Mouse (Mus musculus) midbrain, embryonic 13.5 days (tissue): ENCODE data around the gene Tmed1. TPM values are rescaled to one million over a fixed set of nuclear protein-coding genes. Genes with fewer than 3 reads are reported as not detected.

Experiments used
- ATAC-seq: fragments of 200-750 bp; cut with Nextera tagmentation; 2 replicates; pipeline ENCODE4 v1.8.0; 2017; ENCODE audit warnings: mild to moderate bottlenecking, moderate TSS enrichment, moderate library complexity
- H3K27ac ChIP-seq: fragments of 300-500 bp; sonication (generic); 2 replicates; pipeline ENCODE4 v1.5.1; 2015; ENCODE audit warnings: inconsistent platforms, mild to moderate bottlenecking, moderate library complexity
- H3K27me3 ChIP-seq: fragments of 300-500 bp; sonication (generic); 2 replicates; pipeline ENCODE4 v1.6.1; 2015; ENCODE audit warnings: mild to moderate bottlenecking, inconsistent platforms
- H3K36me3 ChIP-seq: fragments of 300-500 bp; sonication (generic); 2 replicates; pipeline ENCODE4 v1.6.1; 2015; ENCODE audit warnings: mild to moderate bottlenecking, inconsistent platforms
- H3K4me1 ChIP-seq: fragments of 300-500 bp; sonication (generic); replicated peaks from 2 replicates; pipeline ENCODE4 v1.6.1; 2015; ENCODE audit warnings: inconsistent platforms
- H3K4me2 ChIP-seq: fragments of 300-500 bp; sonication (generic); replicated peaks from 2 replicates; pipeline ENCODE4 v1.6.1; 2015; ENCODE audit warnings: moderate library complexity, mild to moderate bottlenecking, inconsistent platforms
- H3K4me3 ChIP-seq: fragments of 300-500 bp; sonication (generic); replicated peaks from 2 replicates; pipeline ENCODE4 v1.5.1; 2015; ENCODE audit warnings: mild to moderate bottlenecking, inconsistent platforms
- H3K9ac ChIP-seq: fragments of 300-500 bp; sonication (generic); replicated peaks from 2 replicates; pipeline ENCODE4 v1.6.1; 2015; ENCODE audit warnings: mild to moderate bottlenecking, inconsistent platforms
- H3K9me3 ChIP-seq: fragments of 300-500 bp; sonication (generic); 2 replicates; pipeline ENCODE4 v1.6.1; 2016; ENCODE audit warnings: mild to moderate bottlenecking, inconsistent platforms
- WGBS: fragments of 180-500 bp; shearing (Covaris S2); methylation state at CpG from one replicate; pipeline ENCODE4 v1.1.7; 2015; 5-methylcytosine and 5-hydroxymethylcytosine counted together
- microRNA-seq: library from miRNA; unstranded; fragments of <30 nt; microRNA quantifications from one replicate; pipeline ENCODE4, GENCODE M21; 2016
- polyA plus RNA-seq: library from polyadenylated mRNA; unstranded; fragments of >200 nt; fragmentation: Nextera tagmentation; extraction: Ambion mirVana; gene quantifications from 2 replicates; pipeline ENCODE4 v1.2.1, GENCODE M21; 2015

Gene Tmed1
- polyA plus RNA-seq, 1 experiment from 2014 or later: 57.2 TPM

- 93% methylated on average over 3 of the region's 3 CpGs for WGBS
- Histone ChIP-seq H3K4me1 (no peaks in the 10 kb centered on the region), H3K9me3 (no peaks in the 10 kb centered on the region), H3K9ac (no peak overlapping the region), H3K4me2 (no peak overlapping the region), H3K27me3 (no peaks in the 10 kb centered on the region), H3K27ac (no peak overlapping the region), H3K4me3 (no peak overlapping the region), H3K36me3 (peaks cover 51% of the 10 kb centered on the region)
- no peak for ATAC-seq
Observed at GRCm38 (mm10) chr9:21463766-21464564, 46.1 kb downstream of the Tmed1 start.

- H3K27ac ChIP-seq: no peak overlapping the region
- H3K9ac ChIP-seq: no peak overlapping the region
- no peak for ATAC-seq
- H3K4me1 ChIP-seq: no peaks in the 10 kb centered on the region
- H3K27me3 ChIP-seq: no peaks in the 10 kb centered on the region
- 83% methylated on average over 5 of the region's 5 CpGs for WGBS
- H3K9me3 ChIP-seq: no peaks in the 10 kb centered on the region
- no peak overlapping the region for H3K4me2 ChIP-seq
- no peak overlapping the region for H3K4me3 ChIP-seq
- peaks cover 51% of the 10 kb centered on the region for H3K36me3 ChIP-seq
Observed at GRCm38 (mm10) chr9:21463138-21463590, 46.9 kb downstream of the Tmed1 start.

- H3K27me3 ChIP-seq: no peaks in the 10 kb centered on the region
- H3K9me3 ChIP-seq: no peaks in the 10 kb centered on the region
- 95% methylated on average over 3 of the region's 3 CpGs for WGBS
- no peak overlapping the region for H3K27ac ChIP-seq
- no peak for ATAC-seq
- H3K4me2 ChIP-seq: no peak overlapping the region
- H3K4me1 ChIP-seq: 0 out of 2 replicates have a peak, but pooled peaks cover 3% of the 10 kb centered on the region
- no peak overlapping the region for H3K9ac ChIP-seq
- peaks cover 30% of the 10 kb centered on the region for H3K36me3 ChIP-seq
- no peak overlapping the region for H3K4me3 ChIP-seq
Observed at GRCm38 (mm10) chr9:21460400-21460940, 49.6 kb downstream of the Tmed1 start.

- Histone ChIP-seq H3K9me3 (no peaks in the 10 kb centered on the region), H3K4me2 (no peak overlapping the region), H3K4me1 (0 out of 2 replicates have a peak, but pooled peaks cover 3% of the 10 kb centered on the region), H3K36me3 (peaks cover 28% of the 10 kb centered on the region), H3K27me3 (no peaks in the 10 kb centered on the region), H3K27ac (no peak overlapping the region), H3K4me3 (no peak overlapping the region), H3K9ac (no peak overlapping the region)
- no peak for ATAC-seq
- WGBS: 94% methylated on average over 3 of the region's 3 CpGs
Observed at GRCm38 (mm10) chr9:21458821-21459220, 51.2 kb downstream of the Tmed1 start.

Small RNA genes lying within 50 kb of the gene (microRNA-seq; reads per million reads assigned to microRNA genes)
- not detected for gene Mir199a-1

Other genes starting within 250 kb of the Tmed1 start
- gene Atg4d, start 245.0 kb downstream of the Tmed1 start, polyA plus RNA-seq: 55.3 and 57.8 TPM in 2 replicates
- 20.3 and 21.6 TPM in 2 replicates for gene Kri1, start 222.3 kb downstream of the Tmed1 start, polyA plus RNA-seq
- gene Cdkn2d, start 218.8 kb downstream of the Tmed1 start, polyA plus RNA-seq: 79.6 and 81.3 TPM in 2 replicates
- gene Ap1m2, start 197.9 kb downstream of the Tmed1 start, polyA plus RNA-seq: 0.23 and 0.34 TPM in 2 replicates
- gene Slc44a2, start 189.6 kb downstream of the Tmed1 start, polyA plus RNA-seq: 61.6 and 63.1 TPM in 2 replicates
- gene Ilf3, start 142.4 kb downstream of the Tmed1 start, polyA plus RNA-seq: 312 and 327 TPM in 2 replicates
- 52.3 and 53.0 TPM in 2 replicates for gene Qtrt1, start 98.4 kb downstream of the Tmed1 start, polyA plus RNA-seq
- 66.9 and 71.8 TPM in 2 replicates for gene Dnm2, start 85.3 kb downstream of the Tmed1 start, polyA plus RNA-seq
- 5.1 and 6.3 TPM in 2 replicates for gene AB124611, start 15.9 kb upstream of the Tmed1 start, polyA plus RNA-seq
- 32.1 and 39.6 TPM in 2 replicates for gene Carm1, start 36.6 kb upstream of the Tmed1 start, polyA plus RNA-seq
- gene Timm29, start 82.5 kb upstream of the Tmed1 start, polyA plus RNA-seq: 52.8 and 58.6 TPM in 2 replicates
- gene Yipf2, start 82.6 kb upstream of the Tmed1 start, polyA plus RNA-seq: 28.7 and 28.8 TPM in 2 replicates
- 172 and 183 TPM in 2 replicates for gene Smarca4, start 105.9 kb upstream of the Tmed1 start, polyA plus RNA-seq
- 18.7 and 20.6 TPM in 2 replicates for gene Ldlr, start 213.2 kb upstream of the Tmed1 start, polyA plus RNA-seq